Mouse (Mus musculus): ENCODE measurements at regions not wholly inside any gene's neighbourhood (a gene's known extent, or its start where the extent isn't known, plus 50 kb on each side); places are given as distances from the start of the nearest gene placed in this dataset.
"Not testable (repeated sequence)": the region's sequence is repeated elsewhere in the genome, so short reads cannot be mapped to it uniquely, and the experiment has no call there.

- no peak for DNase-seq (ENCODE audit: low spot score)
Measured at GRCm38 (mm10) chr14:74205011-74205410, 435.6 kb upstream of the Htr2a start.

- DNase-seq (ENCODE audit: low spot score): no peak
Measured at GRCm38 (mm10) chr14:74217914-74218446, 422.7 kb upstream of the Htr2a start.

GRCm38 (mm10) chr14:74219761-74220160, 420.9 kb upstream of the Htr2a start:
- no peak for DNase-seq (ENCODE audit: low spot score)

GRCm38 (mm10) chr14:74222093-74222492, 418.5 kb upstream of the Htr2a start:
- no peak for DNase-seq (ENCODE audit: low spot score)

- no peak for DNase-seq (ENCODE audit: low spot score)
Measured at GRCm38 (mm10) chr14:74229560-74230187, 411.0 kb upstream of the Htr2a start.

GRCm38 (mm10) chr14:74240212-74240611, 400.4 kb upstream of the Htr2a start:
- DNase-seq (ENCODE audit: low spot score): no peak

- DNase-seq (ENCODE audit: low spot score): no peak
Measured at GRCm38 (mm10) chr14:74249263-74249878, 391.3 kb upstream of the Htr2a start.

- DNase-seq (ENCODE audit: low spot score): no peak
Measured at GRCm38 (mm10) chr14:74250021-74250420, 390.6 kb upstream of the Htr2a start.

- no peak for DNase-seq (ENCODE audit: low spot score)
Measured at GRCm38 (mm10) chr14:74252189-74253145, 388.2 kb upstream of the Htr2a start.

- no peak for DNase-seq (ENCODE audit: low spot score)
Measured at GRCm38 (mm10) chr14:74255000-74255399, 385.6 kb upstream of the Htr2a start.

- no peak for DNase-seq (ENCODE audit: low spot score)
Measured at GRCm38 (mm10) chr14:74259437-74259836, 381.2 kb upstream of the Htr2a start.

GRCm38 (mm10) chr14:74267086-74267485, 373.6 kb upstream of the Htr2a start:
- no peak for DNase-seq (ENCODE audit: low spot score)

GRCm38 (mm10) chr14:74294560-74294959, 346.1 kb upstream of the Htr2a start:
- DNase-seq (ENCODE audit: low spot score): no peak

GRCm38 (mm10) chr14:74304483-74304882, 336.2 kb upstream of the Htr2a start:
- no peak for DNase-seq (ENCODE audit: low spot score)

GRCm38 (mm10) chr14:74306717-74307307, 333.8 kb upstream of the Htr2a start:
- DNase-seq (ENCODE audit: low spot score): no peak

- not testable (repeated sequence) for DNase-seq (ENCODE audit: low spot score)
Measured at GRCm38 (mm10) chr14:74309451-74309850, 331.2 kb upstream of the Htr2a start.

GRCm38 (mm10) chr14:74327291-74327690, 313.3 kb upstream of the Htr2a start:
- no peak for DNase-seq (ENCODE audit: low spot score)

GRCm38 (mm10) chr14:74350751-74351150, 289.9 kb upstream of the Htr2a start:
- DNase-seq (ENCODE audit: low spot score): no peak

GRCm38 (mm10) chr14:74352286-74352685, 288.4 kb upstream of the Htr2a start:
- DNase-seq (ENCODE audit: low spot score): no peak

GRCm38 (mm10) chr14:74358730-74359444, 281.8 kb upstream of the Htr2a start:
- no peak for DNase-seq (ENCODE audit: low spot score)

Measured in ovary, adult 18-20 months (tissue).